Mouse (Mus musculus) kidney, embryonic 15.5 days (tissue): ENCODE data around the gene Ankrd50. TPM values are rescaled to one million over a fixed set of nuclear protein-coding genes. Genes with fewer than 3 reads are reported as not detected.

Source experiments
- ATAC-seq: fragments of 200-750 bp; cut with Nextera tagmentation; replicated peaks from 2 replicates; pipeline ENCODE4 v1.8.0; 2017; ENCODE audit warnings: moderate TSS enrichment; ENCODE audit not compliant: low FRiP score
- H3K27ac ChIP-seq: fragments of 300-500 bp; sonication (generic); 2 replicates; pipeline ENCODE4 v1.5.1; 2015; ENCODE audit warnings: mild to moderate bottlenecking, inconsistent platforms
- H3K27me3 ChIP-seq: fragments of 300-500 bp; sonication (generic); 2 replicates; pipeline ENCODE4 v1.6.1; 2015; ENCODE audit warnings: inconsistent platforms
- H3K36me3 ChIP-seq: fragments of 300-500 bp; sonication (generic); 2 replicates; pipeline ENCODE4 v1.6.1; 2015; ENCODE audit warnings: inconsistent platforms
- H3K4me1 ChIP-seq: fragments of 300-500 bp; sonication (generic); 2 replicates; pipeline ENCODE4 v1.6.1; 2015; ENCODE audit warnings: inconsistent platforms
- H3K4me2 ChIP-seq: fragments of 300-500 bp; sonication (generic); 2 replicates; pipeline ENCODE4 v1.6.1; 2015; ENCODE audit warnings: moderate library complexity, mild to moderate bottlenecking, inconsistent platforms
- H3K4me3 ChIP-seq: fragments of 300-500 bp; sonication (generic); replicated peaks from 2 replicates; pipeline ENCODE4 v1.5.1; 2015; ENCODE audit warnings: mild to moderate bottlenecking, inconsistent platforms
- H3K9ac ChIP-seq: fragments of 300-500 bp; sonication (generic); 2 replicates; pipeline ENCODE4 v1.6.1; 2015; ENCODE audit warnings: mild to moderate bottlenecking, inconsistent platforms
- H3K9me3 ChIP-seq: fragments of 300-500 bp; sonication (generic); replicated peaks from 2 replicates; pipeline ENCODE4 v1.6.1; 2016; ENCODE audit warnings: inconsistent platforms
- WGBS: fragments of 180-500 bp; shearing (Covaris S2); methylation state at CpG from one replicate; pipeline ENCODE4 v1.1.7; 2015; ENCODE audit warnings: mixed read lengths; 5-methylcytosine and 5-hydroxymethylcytosine counted together
- polyA plus RNA-seq: library from polyadenylated mRNA; unstranded; fragments of >200 nt; fragmentation: Nextera tagmentation; extraction: Ambion mirVana; gene quantifications from 2 replicates; pipeline ENCODE4 v1.2.1, GENCODE M21; 2015

Ankrd50 gene
- polyA plus RNA-seq, 1 experiment from 2014 or later, result 17.3 TPM

- Histone ChIP-seq H3K36me3 (no peaks in the 10 kb centered on the region), H3K4me2 (no peak overlapping the region), H3K27ac (no peak overlapping the region), H3K27me3 (no peaks in the 10 kb centered on the region), H3K9me3 (no peaks in the 10 kb centered on the region), H3K9ac (no peak overlapping the region), H3K4me3 (no peak overlapping the region), H3K4me1 (0 out of 2 replicates have a peak, but pooled peaks cover 4% of the 10 kb centered on the region)
- ATAC-seq, result no peak
- 59% methylated on average over 5 of the region's 5 CpGs for WGBS
These were observed 53.2 kb downstream of the Ankrd50 start for GRCm38 (mm10) chr3:38431461-38431860.

GRCm38 (mm10) chr3:38431042-38431441 is 53.6 kb downstream of the Ankrd50 start:
- H3K9ac ChIP-seq, result no peak overlapping the region
- H3K9me3 ChIP-seq, result no peaks in the 10 kb centered on the region
- ATAC-seq, result no peak
- WGBS, result 82% methylated on average over 6 of the region's 6 CpGs
- no peaks in the 10 kb centered on the region for H3K27me3 ChIP-seq
- H3K36me3 ChIP-seq, result no peaks in the 10 kb centered on the region
- H3K4me2 ChIP-seq, result no peak overlapping the region
- H3K4me1 ChIP-seq, result 0 out of 2 replicates have a peak, but pooled peaks cover 4% of the 10 kb centered on the region
- no peak overlapping the region for H3K4me3 ChIP-seq
- no peak overlapping the region for H3K27ac ChIP-seq

- 71% methylated on average over 1 of the region's 1 CpGs for WGBS
- Histone ChIP-seq H3K4me3 (no peak overlapping the region), H3K4me2 (no peak overlapping the region), H3K9ac (no peak overlapping the region), H3K36me3 (no peaks in the 10 kb centered on the region), H3K9me3 (no peaks in the 10 kb centered on the region), H3K27ac (no peak overlapping the region), H3K27me3 (no peaks in the 10 kb centered on the region), H3K4me1 (no peaks in the 10 kb centered on the region)
- ATAC-seq, result no peak
These were observed 57.4 kb downstream of the Ankrd50 start for GRCm38 (mm10) chr3:38427200-38427599.

- Histone ChIP-seq H3K4me3 (no peak overlapping the region), H3K27ac (no peak overlapping the region), H3K9ac (no peak overlapping the region), H3K36me3 (no peaks in the 10 kb centered on the region), H3K27me3 (no peaks in the 10 kb centered on the region), H3K4me2 (no peak overlapping the region), H3K4me1 (no peaks in the 10 kb centered on the region), H3K9me3 (no peaks in the 10 kb centered on the region)
- WGBS, result 60% methylated on average over 4 of the region's 4 CpGs
- no peak for ATAC-seq
These were observed 60.7 kb downstream of the Ankrd50 start for GRCm38 (mm10) chr3:38423966-38424365.

GRCm38 (mm10) chr3:38419896-38420295 is 64.7 kb downstream of the Ankrd50 start:
- no peaks in the 10 kb centered on the region for H3K9me3 ChIP-seq
- no peaks in the 10 kb centered on the region for H3K4me1 ChIP-seq
- no peak overlapping the region for H3K9ac ChIP-seq
- no peaks in the 10 kb centered on the region for H3K36me3 ChIP-seq
- no peak overlapping the region for H3K4me3 ChIP-seq
- H3K27me3 ChIP-seq, result no peaks in the 10 kb centered on the region
- no peak overlapping the region for H3K27ac ChIP-seq
- no peak for ATAC-seq
- 82% methylated on average over 3 of the region's 3 CpGs for WGBS
- no peak overlapping the region for H3K4me2 ChIP-seq

GRCm38 (mm10) chr3:38415292-38415930 is 69.2 kb downstream of the Ankrd50 start:
- ATAC-seq, result peak; percentile 77
- H3K9me3 ChIP-seq, result no peaks in the 10 kb centered on the region
- no peak overlapping the region for H3K4me3 ChIP-seq
- WGBS, result 65% methylated on average over 3 of the region's 3 CpGs
- no peaks in the 10 kb centered on the region for H3K27me3 ChIP-seq
- H3K9ac ChIP-seq, result no peak overlapping the region
- no peak overlapping the region for H3K27ac ChIP-seq
- no peaks in the 10 kb centered on the region for H3K36me3 ChIP-seq
- H3K4me2 ChIP-seq, result no peak overlapping the region
- no peaks in the 10 kb centered on the region for H3K4me1 ChIP-seq
